Mouse (Mus musculus): ENCODE measurements around the gene Gpc3.

DNA sequence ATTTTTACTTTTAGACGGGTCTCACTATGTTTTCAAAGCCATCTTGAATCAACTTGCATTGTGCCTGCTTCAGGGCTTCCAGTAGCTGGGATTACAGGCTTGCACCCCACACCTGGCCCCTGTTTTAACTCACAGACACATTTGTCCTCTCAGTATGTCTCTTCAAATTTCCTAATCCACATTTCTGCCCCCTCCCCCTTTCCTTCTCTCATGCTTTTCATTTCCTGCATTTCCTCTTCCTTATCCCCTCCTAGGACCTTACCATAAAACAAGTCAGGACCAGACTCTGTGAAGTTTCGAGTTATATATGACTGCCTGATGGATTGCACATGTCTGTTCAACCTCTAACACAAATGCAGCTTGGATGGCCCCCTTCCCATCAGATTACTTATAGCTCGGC, 167.2 kb downstream of the Gpc3 start:
- no peak for TF ChIP-seq CTCF (IDR thresholded peaks at IDR 0.05; ENCODE audit: extremely low read depth, insufficient read depth, insufficient read length, insufficient replicate concordance)
- no peak for TF ChIP-seq POLR2A (IDR thresholded peaks at IDR 0.05; ENCODE audit: low read depth, low read length)

Measured in spleen, adult 2 months (tissue).